Mouse (Mus musculus) stomach, postnatal 0 days (tissue): ENCODE results near the gene Phlpp2. TPM values are rescaled to one million over a fixed set of nuclear protein-coding genes. Genes with fewer than 3 reads are reported as not detected.
A peak's percentile ranks its signal among the peaks of the same experiment; 100 is the strongest.

Experiments used
- ATAC-seq: fragments of 200-750 bp; cut with Nextera tagmentation; 2 replicates; pipeline ENCODE4 v1.8.0; 2017; ENCODE audit not compliant: low FRiP score, low TSS enrichment
- DNase-seq: peaks from one replicate; pipeline ENCODE4 v3.0.0-alpha.2; 2016; ENCODE audit warnings: low spot score
- H3K27ac ChIP-seq: fragments of 300-500 bp; sonication (generic); replicated peaks from 2 replicates; pipeline ENCODE4 v1.5.1; 2014; ENCODE audit warnings: mild to moderate bottlenecking, control low read depth
- H3K27me3 ChIP-seq: fragments of 300-500 bp; sonication (generic); 2 replicates; pipeline ENCODE4 v1.6.1; 2014; ENCODE audit warnings: low read length; ENCODE audit not compliant: control insufficient read depth, insufficient read depth
- H3K36me3 ChIP-seq: fragments of 300-500 bp; sonication (generic); 2 replicates; pipeline ENCODE4 v1.6.1; 2014; ENCODE audit warnings: low read length, mixed read lengths; ENCODE audit not compliant: control insufficient read depth, insufficient read depth
- H3K4me1 ChIP-seq: fragments of 300-500 bp; sonication (generic); replicated peaks from 2 replicates; pipeline ENCODE4 v1.6.1; 2014; ENCODE audit warnings: antibody characterized with exemption; ENCODE audit not compliant: control insufficient read depth, insufficient read depth
- H3K4me2 ChIP-seq: fragments of 300-500 bp; sonication (generic); replicated peaks from 2 replicates; pipeline ENCODE4 v1.6.1; 2014; ENCODE audit warnings: low read depth, mild to moderate bottlenecking, control low read depth, moderate library complexity
- H3K4me3 ChIP-seq: fragments of 300-500 bp; sonication (generic); 2 replicates; pipeline ENCODE4 v1.5.1; 2014; ENCODE audit warnings: low read depth, low read length, control low read depth
- H3K9ac ChIP-seq: fragments of 300-500 bp; sonication (generic); 2 replicates; pipeline ENCODE4 v1.6.1; 2014; ENCODE audit warnings: mild to moderate bottlenecking, low read length, control low read depth, mixed read lengths
- H3K9me3 ChIP-seq: fragments of 300-500 bp; sonication (generic); 2 replicates; pipeline ENCODE4 v1.6.1; 2016; ENCODE audit warnings: low read length; ENCODE audit not compliant: control insufficient read depth
- CTCF ChIP-seq: IDR thresholded peaks from 2 replicates; pipeline ENCODE4 v1.5.1; 2016; ENCODE audit warnings: antibody characterized with exemption, low read depth, mild to moderate bottlenecking, moderate library complexity
- EP300 ChIP-seq: optimal IDR thresholded peaks from 2 replicates; pipeline ENCODE3; 2016; ENCODE audit warnings: antibody characterized with exemption
- WGBS: fragments of 180-500 bp; shearing (Covaris S2); extraction: QIAGEN DNeasy Blood & Tissue Kit; methylation state at CpG from one replicate; pipeline ENCODE4 v1.1.7; 2014; 5-methylcytosine and 5-hydroxymethylcytosine counted together
- polyA plus RNA-seq: library from polyadenylated mRNA; unstranded; fragments of >200 nt; fragmentation: Nextera tagmentation; extraction: Ambion mirVana; gene quantifications from 2 replicates; pipeline ENCODE4 v1.2.1, GENCODE M21; 2015

The Phlpp2 gene
- polyA plus RNA-seq, 1 experiment from 2014 or later: 0.81 TPM

GRCm38 (mm10) chr8:109941606-109942360 lies 73.4 kb downstream of the Phlpp2 start:
- no peak for ATAC-seq
- Histone ChIP-seq H3K9me3 (no peaks in the 10 kb centered on the region), H3K4me3 (no peak overlapping the region), H3K36me3 (peaks cover 12% of the 10 kb centered on the region; the same call in 1 of the 2 replicates), H3K4me2 (no peak overlapping the region), H3K9ac (no peak overlapping the region), H3K27ac (no peak overlapping the region), H3K27me3 (no peaks in the 10 kb centered on the region), H3K4me1 (no peaks in the 10 kb centered on the region)
- TF ChIP-seq CTCF: no peak
- TF ChIP-seq EP300: no peak
- no peak for DNase-seq
- 64% methylated on average over 2 of the region's 2 CpGs for WGBS

GRCm38 (mm10) chr8:109945153-109945632 lies 76.9 kb downstream of the Phlpp2 start:
- Histone ChIP-seq H3K27me3 (no peaks in the 10 kb centered on the region), H3K4me2 (no peak overlapping the region), H3K9me3 (no peaks in the 10 kb centered on the region), H3K4me3 (no peak overlapping the region), H3K4me1 (no peaks in the 10 kb centered on the region), H3K36me3 (peaks cover 2% of the 10 kb centered on the region; the same call in 1 of the 2 replicates), H3K9ac (no peak overlapping the region), H3K27ac (no peak overlapping the region)
- TF ChIP-seq EP300 (no peak), CTCF (no peak)
- no peak for DNase-seq
- WGBS: 37% methylated on average over 9 of the region's 9 CpGs
- ATAC-seq: peak; percentile 67

GRCm38 (mm10) chr8:109945694-109946093 lies 77.4 kb downstream of the Phlpp2 start:
- no peaks in the 10 kb centered on the region for H3K27me3 ChIP-seq
- H3K4me2 ChIP-seq: no peak overlapping the region
- no peak for DNase-seq
- H3K4me1 ChIP-seq: no peaks in the 10 kb centered on the region
- no peaks in the 10 kb centered on the region; the same call in 1 of the 2 replicates for H3K36me3 ChIP-seq
- ATAC-seq: 0 out of 2 replicates have a peak, but pooled peaks have one; percentile 12
- 55% methylated on average over 7 of the region's 7 CpGs for WGBS
- no peaks in the 10 kb centered on the region for H3K9me3 ChIP-seq
- no peak overlapping the region for H3K27ac ChIP-seq
- H3K9ac ChIP-seq: no peak overlapping the region
- TF ChIP-seq EP300 (no peak), CTCF (no peak)
- H3K4me3 ChIP-seq: no peak overlapping the region

GRCm38 (mm10) chr8:109946272-109946671 lies 77.9 kb downstream of the Phlpp2 start:
- H3K27me3 ChIP-seq: no peaks in the 10 kb centered on the region; the same call in 1 of the 2 replicates
- no peak overlapping the region for H3K27ac ChIP-seq
- H3K9me3 ChIP-seq: no peaks in the 10 kb centered on the region
- TF ChIP-seq EP300: no peak
- no peak for TF ChIP-seq CTCF
- no peak for ATAC-seq
- no peak for DNase-seq
- WGBS: 86% methylated on average over 7 of the region's 7 CpGs
- no peak overlapping the region for H3K4me3 ChIP-seq
- H3K36me3 ChIP-seq: no peaks in the 10 kb centered on the region; the same call in 1 of the 2 replicates
- no peaks in the 10 kb centered on the region for H3K4me1 ChIP-seq
- no peak overlapping the region for H3K9ac ChIP-seq
- H3K4me2 ChIP-seq: no peak overlapping the region

- H3K4me3 ChIP-seq: peak overlapping the region; percentile 12
- peak overlapping the region; percentile 41 for H3K4me2 ChIP-seq
- H3K4me1 ChIP-seq: no peaks in the 10 kb centered on the region
- peak; percentile 44 for DNase-seq
- WGBS: 5% methylated on average over 26 of the region's 26 CpGs
- no peaks in the 10 kb centered on the region; the same call in 1 of the 2 replicates for H3K27me3 ChIP-seq
- peak; percentile 77 for TF ChIP-seq CTCF
- TF ChIP-seq EP300: no peak
- no peak overlapping the region for H3K9ac ChIP-seq
- H3K9me3 ChIP-seq: no peaks in the 10 kb centered on the region
- no peaks in the 10 kb centered on the region; the same call in 1 of the 2 replicates for H3K36me3 ChIP-seq
- ATAC-seq: peak; percentile 29; the same call in 1 of the 2 replicates
- no peak overlapping the region for H3K27ac ChIP-seq
Measured at GRCm38 (mm10) chr8:109947447-109948284, 79.3 kb downstream of the Phlpp2 start.
